Mouse (Mus musculus) midbrain, embryonic 10.5 days (tissue): Measurements from ENCODE around the gene Apoc1. TPM values are rescaled to one million over a fixed set of nuclear protein-coding genes. Genes with fewer than 3 reads are reported as not detected.

Source experiments
- DNase-seq: peaks from one replicate; pipeline ENCODE4 v3.0.0-alpha.2; 2017; ENCODE audit warnings: low spot score
- H3K27ac ChIP-seq: fragments of 300-500 bp; sonication (generic); replicated peaks from 2 replicates; pipeline ENCODE4 v1.5.1; 2016; ENCODE audit warnings: mild to moderate bottlenecking
- H3K27me3 ChIP-seq: fragments of 300-500 bp; sonication (generic); 2 replicates; pipeline ENCODE4 v1.6.1; 2016; ENCODE audit warnings: low read depth, mild to moderate bottlenecking; ENCODE audit not compliant: poor library complexity, severe bottlenecking
- H3K36me3 ChIP-seq: fragments of 300-500 bp; sonication (generic); 2 replicates; pipeline ENCODE4 v1.6.1; 2016; ENCODE audit warnings: mild to moderate bottlenecking, moderate library complexity
- H3K4me1 ChIP-seq: fragments of 300-500 bp; sonication (generic); 2 replicates; pipeline ENCODE4 v1.6.1; 2016
- H3K4me3 ChIP-seq: fragments of 300-500 bp; sonication (generic); 2 replicates; pipeline ENCODE4 v1.5.1; 2016; ENCODE audit warnings: mild to moderate bottlenecking, moderate library complexity
- H3K9me3 ChIP-seq: fragments of 300-500 bp; sonication (generic); replicated peaks from 2 replicates; pipeline ENCODE4 v1.6.1; 2016; ENCODE audit warnings: mild to moderate bottlenecking
- WGBS: fragments of 180-500 bp; shearing (Covaris S2); methylation state at CpG from one replicate; pipeline ENCODE4 v1.1.7; 2016; 5-methylcytosine and 5-hydroxymethylcytosine counted together
- polyA plus RNA-seq: library from polyadenylated mRNA; unstranded; fragments of >200 nt; fragmentation: Nextera tagmentation; extraction: Ambion mirVana; gene quantifications from 2 replicates; pipeline ENCODE4 v1.2.1, GENCODE M21; 2016

Apoc1 gene
- polyA plus RNA-seq, 1 experiment from 2014 or later: 1.9 TPM

GRCm38 (mm10) chr7:19700299-19701068, 8.0 kb upstream of the Apoc1 start:
- peak overlapping the region; percentile 29; the same call in 1 of the 2 replicates for H3K4me3 ChIP-seq
- H3K36me3 ChIP-seq: peaks cover 56% of the 10 kb centered on the region
- peaks cover 6% of the 10 kb centered on the region for H3K9me3 ChIP-seq
- DNase-seq: no peak
- H3K4me1 ChIP-seq: peaks cover 46% of the 10 kb centered on the region
- H3K27ac ChIP-seq: peak overlapping the region; percentile 38; the same call in 1 of the 2 replicates
- 62% methylated on average over 12 of the region's 12 CpGs for WGBS
- H3K27me3 ChIP-seq: no peaks in the 10 kb centered on the region

GRCm38 (mm10) chr7:19699827-19700148, 7.3 kb upstream of the Apoc1 start:
- H3K27ac ChIP-seq: peak overlapping the region; percentile 80; the same call in 1 of the 2 replicates
- H3K36me3 ChIP-seq: peaks cover 49% of the 10 kb centered on the region
- no peak overlapping the region for H3K4me3 ChIP-seq
- no peak for DNase-seq
- H3K27me3 ChIP-seq: no peaks in the 10 kb centered on the region
- H3K9me3 ChIP-seq: peaks cover 6% of the 10 kb centered on the region
- peaks cover 46% of the 10 kb centered on the region for H3K4me1 ChIP-seq
- WGBS: 78% methylated on average over 4 of the region's 4 CpGs

GRCm38 (mm10) chr7:19698907-19699826, 6.7 kb upstream of the Apoc1 start, which contains the start of gene Apoe:
Gene Apoe (minus strand): TSS chr7:19699188.
- peak; percentile 60 for DNase-seq
- 1% methylated on average over 20 of the region's 20 CpGs for WGBS
- H3K4me3 ChIP-seq: peak within 1 kb of the TSS; percentile 59
- H3K9me3 ChIP-seq: peaks cover 6% of the 10 kb centered on the region
- H3K27ac ChIP-seq: peak within 1 kb of the TSS; percentile 80
- peaks cover 46% of the 10 kb centered on the region for H3K4me1 ChIP-seq
- no peaks in the 10 kb centered on the region for H3K27me3 ChIP-seq
- peaks cover 43% of the 10 kb centered on the region for H3K36me3 ChIP-seq

- peak; percentile 57 for DNase-seq
- peaks cover 6% of the 10 kb centered on the region for H3K9me3 ChIP-seq
- H3K27ac ChIP-seq: peak overlapping the region; percentile 80
- H3K4me3 ChIP-seq: peak overlapping the region; percentile 59
- WGBS: 1% methylated on average over 28 of the region's 28 CpGs
- H3K36me3 ChIP-seq: peaks cover 33% of the 10 kb centered on the region
- H3K27me3 ChIP-seq: no peaks in the 10 kb centered on the region
- H3K4me1 ChIP-seq: peaks cover 51% of the 10 kb centered on the region
Observed at GRCm38 (mm10) chr7:19697949-19698906, 5.8 kb upstream of the Apoc1 start.

- Histone ChIP-seq H3K27me3 (no peaks in the 10 kb centered on the region), H3K9me3 (peaks cover 7% of the 10 kb centered on the region), H3K36me3 (peaks cover 15% of the 10 kb centered on the region), H3K27ac (no peak overlapping the region), H3K4me3 (no peak overlapping the region), H3K4me1 (peaks cover 60% of the 10 kb centered on the region)
- 90% methylated on average over 34 of the region's 34 CpGs for WGBS
- DNase-seq: no peak
Observed at GRCm38 (mm10) chr7:19696336-19696873, 3.9 kb upstream of the Apoc1 start.

GRCm38 (mm10) chr7:19695881-19696280, 3.4 kb upstream of the Apoc1 start:
- Histone ChIP-seq H3K4me3 (no peak overlapping the region), H3K27me3 (no peaks in the 10 kb centered on the region), H3K36me3 (peaks cover 14% of the 10 kb centered on the region), H3K27ac (no peak overlapping the region), H3K9me3 (peaks cover 10% of the 10 kb centered on the region), H3K4me1 (peaks cover 54% of the 10 kb centered on the region)
- no peak for DNase-seq
- 79% methylated on average over 6 of the region's 6 CpGs for WGBS

- Histone ChIP-seq H3K9me3 (peaks cover 10% of the 10 kb centered on the region), H3K27ac (no peak overlapping the region)
- WGBS: 51% methylated on average over 8 of the region's 8 CpGs
Observed at GRCm38 (mm10) chr7:19695213-19695594, 2.7 kb upstream of the Apoc1 start.

GRCm38 (mm10) chr7:19694336-19695212, 2.1 kb upstream of the Apoc1 start:
- Histone ChIP-seq H3K27ac (no peak overlapping the region), H3K27me3 (no peaks in the 10 kb centered on the region), H3K9me3 (peaks cover 10% of the 10 kb centered on the region), H3K4me3 (no peak overlapping the region), H3K36me3 (peaks cover 14% of the 10 kb centered on the region), H3K4me1 (peaks cover 43% of the 10 kb centered on the region)
- DNase-seq: no peak
- WGBS: 84% methylated on average over 10 of the region's 10 CpGs

More at GRCm38 (mm10) chr7:19695213-19695594, 2.7 kb upstream of the Apoc1 start:
- peaks cover 14% of the 10 kb centered on the region for H3K36me3 ChIP-seq
- no peak overlapping the region for H3K4me3 ChIP-seq
- DNase-seq: no peak
- no peaks in the 10 kb centered on the region for H3K27me3 ChIP-seq
- H3K4me1 ChIP-seq: peaks cover 48% of the 10 kb centered on the region

GRCm38 (mm10) chr7:19693421-19693820, 961 bp upstream of the Apoc1 start:
- Histone ChIP-seq H3K9me3 (peaks cover 10% of the 10 kb centered on the region), H3K27ac (peak overlapping the region; percentile 76), H3K36me3 (peaks cover 14% of the 10 kb centered on the region), H3K27me3 (no peaks in the 10 kb centered on the region), H3K4me1 (peaks cover 31% of the 10 kb centered on the region), H3K4me3 (no peak overlapping the region)
- DNase-seq: no peak
- 37% methylated on average over 10 of the region's 10 CpGs for WGBS

- H3K27me3 ChIP-seq: no peaks in the 10 kb centered on the region
- H3K4me1 ChIP-seq: peaks cover 23% of the 10 kb centered on the region
- peaks cover 5% of the 10 kb centered on the region for H3K9me3 ChIP-seq
- no peak overlapping the region for H3K27ac ChIP-seq
- H3K4me3 ChIP-seq: no peak overlapping the region
- DNase-seq: no peak
- WGBS: 81% methylated on average over 6 of the region's 6 CpGs
- H3K36me3 ChIP-seq: peaks cover 8% of the 10 kb centered on the region
Observed at GRCm38 (mm10) chr7:19691434-19691833, 1.0 kb downstream of the Apoc1 start.

GRCm38 (mm10) chr7:19690845-19691244, 1.6 kb downstream of the Apoc1 start:
- peaks cover 2% of the 10 kb centered on the region for H3K36me3 ChIP-seq
- 86% methylated on average over 4 of the region's 4 CpGs for WGBS
- no peak for DNase-seq

More at GRCm38 (mm10) chr7:19690845-19691244, 1.6 kb downstream of the Apoc1 start:
- H3K4me1 ChIP-seq: peaks cover 23% of the 10 kb centered on the region
- H3K27ac ChIP-seq: no peak overlapping the region
- no peak overlapping the region for H3K4me3 ChIP-seq
- 0 out of 2 replicates have a peak, but pooled peaks cover 3% of the 10 kb centered on the region for H3K9me3 ChIP-seq
- H3K27me3 ChIP-seq: no peaks in the 10 kb centered on the region
